Mouse (Mus musculus) hindbrain, embryonic 15.5 days (tissue): ENCODE measurements around the gene Pcdh7. TPM values are rescaled to one million over a fixed set of nuclear protein-coding genes. Genes with fewer than 3 reads are reported as not detected.

Experiments
- ATAC-seq: fragments of 200-750 bp; cut with Nextera tagmentation; 2 replicates; pipeline ENCODE4 v1.8.0; 2017; ENCODE audit warnings: low read depth, moderate number of reproducible peaks, moderate TSS enrichment; ENCODE audit not compliant: low FRiP score
- H3K27ac ChIP-seq: fragments of 300-500 bp; sonication (generic); replicated peaks from 2 replicates; pipeline ENCODE4 v1.5.1; 2015; ENCODE audit warnings: mild to moderate bottlenecking, inconsistent platforms
- H3K27me3 ChIP-seq: fragments of 300-500 bp; sonication (generic); 2 replicates; pipeline ENCODE4 v1.6.1; 2015; ENCODE audit warnings: control low read depth, inconsistent platforms
- H3K36me3 ChIP-seq: fragments of 300-500 bp; sonication (generic); 2 replicates; pipeline ENCODE4 v1.6.1; 2015; ENCODE audit warnings: control low read depth, inconsistent platforms
- H3K4me1 ChIP-seq: fragments of 300-500 bp; sonication (generic); replicated peaks from 2 replicates; pipeline ENCODE4 v1.6.1; 2015; ENCODE audit warnings: control low read depth, inconsistent platforms
- H3K4me2 ChIP-seq: fragments of 300-500 bp; sonication (generic); 2 replicates; pipeline ENCODE4 v1.6.1; 2015; ENCODE audit warnings: moderate library complexity, mild to moderate bottlenecking, inconsistent platforms
- H3K4me3 ChIP-seq: fragments of 300-500 bp; sonication (generic); 2 replicates; pipeline ENCODE4 v1.5.1; 2015; ENCODE audit warnings: mild to moderate bottlenecking, inconsistent platforms
- H3K9ac ChIP-seq: fragments of 300-500 bp; sonication (generic); 2 replicates; pipeline ENCODE4 v1.6.1; 2015; ENCODE audit warnings: inconsistent platforms
- H3K9me3 ChIP-seq: fragments of 300-500 bp; sonication (generic); 2 replicates; pipeline ENCODE4 v1.6.1; 2016; ENCODE audit warnings: control low read depth, inconsistent platforms
- WGBS: fragments of 180-500 bp; shearing (Covaris S2); methylation state at CpG from one replicate; pipeline ENCODE4 v1.1.7; 2015; 5-methylcytosine and 5-hydroxymethylcytosine counted together
- polyA plus RNA-seq: library from polyadenylated mRNA; unstranded; fragments of >200 nt; fragmentation: Nextera tagmentation; extraction: Ambion mirVana; gene quantifications from 2 replicates; pipeline ENCODE4 v1.2.1, GENCODE M21; 2015

Gene Pcdh7
- polyA plus RNA-seq, 1 experiment from 2014 or later: 24.6 TPM

DNA sequence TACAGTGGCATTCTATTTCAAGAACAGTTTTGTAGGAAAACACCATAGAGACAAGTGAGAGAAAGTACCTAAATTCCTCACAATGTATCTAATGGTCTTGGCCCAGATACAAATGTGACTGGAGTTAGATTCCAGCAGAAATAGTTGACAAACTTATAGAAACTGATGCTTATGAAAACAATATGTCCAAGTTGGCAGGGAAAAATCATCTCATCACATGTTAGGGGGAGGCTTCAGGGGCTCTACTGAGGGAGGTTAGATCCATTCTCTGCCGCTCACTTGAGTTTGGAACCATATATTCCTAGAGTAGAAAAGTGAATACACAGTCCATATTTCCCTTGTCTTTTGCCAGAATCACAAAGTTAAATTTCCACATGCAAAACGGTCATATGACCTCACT, 150.1 kb downstream of the Pcdh7 start:
- Histone ChIP-seq H3K27me3 (no peaks in the 10 kb centered on the region), H3K36me3 (no peaks in the 10 kb centered on the region), H3K9ac (no peak overlapping the region), H3K4me2 (no peak overlapping the region), H3K4me3 (no peak overlapping the region), H3K27ac (no peak overlapping the region), H3K4me1 (0 out of 2 replicates have a peak, but pooled peaks cover 3% of the 10 kb centered on the region), H3K9me3 (no peaks in the 10 kb centered on the region)
- no peak for ATAC-seq
- 80% methylated on average over 2 of the region's 2 CpGs for WGBS

DNA sequence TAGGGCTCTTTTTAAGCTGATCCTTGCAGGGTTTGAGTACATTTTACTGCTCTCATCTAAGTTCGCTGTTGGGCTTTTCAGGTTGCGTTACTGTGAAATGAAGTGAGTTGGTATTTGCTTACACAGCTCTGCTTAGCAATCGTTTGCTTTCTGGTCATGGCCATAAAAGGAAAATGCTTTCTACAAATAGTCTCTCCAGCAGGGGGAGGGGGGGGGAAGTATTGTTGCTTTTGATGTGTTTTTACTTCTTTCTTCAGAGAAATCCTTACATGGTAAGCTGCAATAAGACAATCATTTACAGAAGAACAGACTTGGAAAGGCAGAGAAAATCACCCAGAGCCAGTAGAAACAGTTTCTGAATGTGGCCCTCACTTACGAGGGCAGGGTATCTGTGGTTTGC, 150.9 kb downstream of the Pcdh7 start:
- Histone ChIP-seq H3K36me3 (no peaks in the 10 kb centered on the region), H3K27ac (no peak overlapping the region), H3K4me3 (no peak overlapping the region), H3K9ac (no peak overlapping the region), H3K4me2 (no peak overlapping the region), H3K27me3 (no peaks in the 10 kb centered on the region), H3K4me1 (0 out of 2 replicates have a peak, but pooled peaks cover 3% of the 10 kb centered on the region), H3K9me3 (no peaks in the 10 kb centered on the region)
- WGBS: 52% methylated on average over 4 of the region's 4 CpGs
- ATAC-seq: no peak

DNA sequence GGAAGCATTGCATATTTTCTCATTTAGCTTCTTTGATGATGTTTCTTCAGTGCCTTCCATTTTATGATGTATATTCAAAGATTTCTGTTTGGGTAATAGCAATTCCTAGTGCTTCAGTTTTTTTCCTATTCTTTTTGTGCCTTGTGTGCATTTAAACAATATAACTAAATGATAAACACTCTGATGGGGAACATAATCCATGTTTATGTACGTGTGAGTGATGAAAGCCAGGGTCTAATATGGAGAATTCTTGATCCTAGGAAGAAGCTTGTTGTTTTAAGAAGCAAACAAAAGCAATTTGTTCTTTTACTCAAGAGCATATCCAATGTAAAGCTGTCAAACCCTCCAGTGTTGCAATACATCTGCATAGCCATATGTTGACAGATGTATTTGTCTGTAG, 153.0 kb downstream of the Pcdh7 start:
- H3K27me3 ChIP-seq: no peaks in the 10 kb centered on the region
- no peaks in the 10 kb centered on the region for H3K9me3 ChIP-seq
- H3K4me1 ChIP-seq: 0 out of 2 replicates have a peak, but pooled peaks cover 3% of the 10 kb centered on the region
- H3K4me3 ChIP-seq: no peak overlapping the region
- no peak overlapping the region for H3K4me2 ChIP-seq
- 79% methylated on average over 1 of the region's 1 CpGs for WGBS
- no peaks in the 10 kb centered on the region for H3K36me3 ChIP-seq
- H3K27ac ChIP-seq: no peak overlapping the region
- no peak for ATAC-seq
- no peak overlapping the region for H3K9ac ChIP-seq

DNA sequence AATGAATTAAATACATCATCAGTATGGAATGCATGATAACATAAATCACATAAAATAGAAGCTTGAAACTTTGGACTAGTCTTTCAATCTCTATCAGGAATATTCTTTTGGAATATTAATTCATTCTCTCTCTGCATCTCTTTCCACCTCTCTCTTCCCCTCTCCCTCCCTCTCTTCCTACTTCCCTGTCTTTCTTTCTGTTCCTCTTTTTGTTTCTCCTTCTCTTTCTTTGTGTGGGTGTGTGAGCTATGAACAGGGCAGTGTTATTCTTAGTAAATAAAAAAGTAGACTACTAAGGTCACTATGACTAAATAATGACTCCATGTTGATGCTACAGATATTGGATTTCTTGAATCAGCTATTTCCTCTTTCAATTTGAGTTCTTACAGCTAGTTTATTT, 167.2 kb downstream of the Pcdh7 start:
- no peaks in the 10 kb centered on the region for H3K4me1 ChIP-seq
- no peak overlapping the region for H3K27ac ChIP-seq
- H3K4me2 ChIP-seq: no peak overlapping the region
- ATAC-seq: no peak
- no peak overlapping the region for H3K4me3 ChIP-seq
- no peaks in the 10 kb centered on the region for H3K9me3 ChIP-seq
- H3K36me3 ChIP-seq: no peaks in the 10 kb centered on the region
- H3K9ac ChIP-seq: no peak overlapping the region
- no peaks in the 10 kb centered on the region for H3K27me3 ChIP-seq

DNA sequence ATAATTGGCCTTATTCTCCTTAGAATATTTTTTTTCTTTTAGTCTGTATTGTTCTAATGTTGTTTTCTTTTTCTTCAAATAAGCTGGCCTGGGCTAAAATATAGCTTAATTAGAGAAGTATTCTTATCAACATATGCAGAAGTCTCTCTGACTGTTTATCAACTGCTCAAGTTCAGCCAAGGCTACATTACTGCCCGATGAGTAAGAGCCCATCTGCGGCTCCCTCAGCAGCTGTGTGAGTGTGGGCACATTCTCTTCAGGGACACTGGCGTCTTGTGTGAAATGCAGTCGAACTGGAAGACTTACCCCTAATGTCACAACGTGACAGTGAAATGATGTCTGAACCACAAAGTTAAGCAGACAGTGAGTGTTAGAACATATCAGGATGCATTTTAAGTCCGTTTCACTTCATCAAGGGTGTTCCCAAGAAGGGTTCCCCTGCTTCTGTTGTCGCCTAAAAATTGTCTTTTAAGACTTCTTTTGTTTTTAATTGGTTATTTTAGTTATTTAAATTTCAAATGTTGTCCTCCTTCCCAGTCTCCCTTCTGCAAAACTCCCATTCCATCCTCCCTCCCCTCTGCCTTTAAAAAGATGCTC, 181.3 kb downstream of the Pcdh7 start:
- H3K27me3 ChIP-seq: no peaks in the 10 kb centered on the region
- no peak overlapping the region for H3K4me3 ChIP-seq
- H3K4me1 ChIP-seq: no peaks in the 10 kb centered on the region
- no peaks in the 10 kb centered on the region for H3K9me3 ChIP-seq
- H3K36me3 ChIP-seq: no peaks in the 10 kb centered on the region
- no peak overlapping the region for H3K9ac ChIP-seq
- no peak for ATAC-seq
- 74% methylated on average over 7 of the region's 7 CpGs for WGBS
- H3K27ac ChIP-seq: no peak overlapping the region
- no peak overlapping the region for H3K4me2 ChIP-seq

DNA sequence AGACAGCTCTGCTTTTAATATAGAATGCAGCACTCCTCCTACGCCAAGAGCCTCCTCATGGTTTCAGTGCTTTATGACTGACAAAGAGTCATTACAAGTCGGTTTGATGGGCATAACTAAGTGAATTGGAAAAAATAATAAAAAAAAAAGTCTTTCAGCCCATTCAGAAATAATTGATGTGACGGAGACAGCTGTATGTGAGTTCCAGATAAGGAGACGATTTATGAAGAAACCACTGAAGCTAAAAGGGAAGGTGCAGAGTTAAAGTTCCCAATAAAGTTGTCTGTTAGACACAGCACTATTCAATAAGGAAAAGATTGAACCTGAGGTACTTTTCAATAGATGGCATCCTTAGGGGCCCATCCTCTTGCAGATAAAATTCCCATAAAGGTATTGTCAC, 189.5 kb downstream of the Pcdh7 start:
- Histone ChIP-seq H3K27ac (no peak overlapping the region), H3K9me3 (no peaks in the 10 kb centered on the region)
- 77% methylated on average over 4 of the region's 4 CpGs for WGBS

DNA sequence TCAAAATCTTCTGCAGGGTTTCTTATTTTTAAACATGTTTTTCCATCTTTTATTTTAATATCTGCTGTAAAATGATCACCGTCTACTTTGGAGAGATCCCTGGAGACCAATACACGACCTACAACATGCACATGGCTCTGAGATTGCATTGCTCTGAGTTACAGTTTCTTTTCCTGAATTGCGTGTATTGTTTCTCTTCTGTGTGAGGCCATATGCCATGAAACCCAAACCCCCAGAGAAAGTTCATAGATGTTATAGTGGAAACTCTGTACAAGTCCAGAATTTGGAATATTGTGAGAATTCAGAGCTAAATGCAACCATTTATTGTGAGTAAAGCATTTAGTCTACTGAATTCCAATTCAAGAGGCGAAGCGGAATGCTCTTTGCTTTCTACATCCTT, 203.4 kb downstream of the Pcdh7 start:
- H3K27ac ChIP-seq: no peak overlapping the region
- no peaks in the 10 kb centered on the region for H3K4me1 ChIP-seq
- no peaks in the 10 kb centered on the region for H3K9me3 ChIP-seq
- no peak overlapping the region for H3K9ac ChIP-seq
- WGBS: 77% methylated on average over 5 of the region's 5 CpGs
- H3K27me3 ChIP-seq: no peaks in the 10 kb centered on the region
- no peaks in the 10 kb centered on the region for H3K36me3 ChIP-seq
- H3K4me3 ChIP-seq: no peak overlapping the region
- ATAC-seq: no peak
- H3K4me2 ChIP-seq: no peak overlapping the region

More for the DNA sequence above, 189.5 kb downstream of the Pcdh7 start:
- H3K9ac ChIP-seq: no peak overlapping the region
- no peak for ATAC-seq
- no peak overlapping the region for H3K4me3 ChIP-seq
- H3K27me3 ChIP-seq: no peaks in the 10 kb centered on the region
- no peaks in the 10 kb centered on the region for H3K4me1 ChIP-seq
- no peak overlapping the region for H3K4me2 ChIP-seq
- H3K36me3 ChIP-seq: no peaks in the 10 kb centered on the region

DNA sequence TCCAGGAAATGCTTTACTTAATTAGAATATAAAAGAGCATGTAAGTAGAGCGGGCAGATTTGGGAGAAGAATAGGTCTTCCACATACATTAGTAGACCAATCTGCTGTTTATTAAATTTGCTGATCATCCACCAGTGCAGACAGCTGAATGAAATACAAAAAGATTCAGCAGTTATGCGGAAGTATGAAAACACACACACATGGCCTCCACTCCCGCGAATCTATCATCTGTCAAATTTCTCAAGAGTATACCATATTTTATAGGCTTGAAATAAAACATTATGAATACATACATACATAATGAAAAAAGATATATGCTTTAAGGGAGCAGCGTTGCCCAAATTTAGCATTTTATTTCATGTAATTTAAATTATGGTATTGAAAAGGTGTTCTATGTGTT, 213.6 kb downstream of the Pcdh7 start:
- Histone ChIP-seq H3K27ac (no peak overlapping the region), H3K4me3 (no peak overlapping the region), H3K4me1 (no peaks in the 10 kb centered on the region), H3K9me3 (no peaks in the 10 kb centered on the region), H3K36me3 (no peaks in the 10 kb centered on the region), H3K4me2 (no peak overlapping the region), H3K27me3 (no peaks in the 10 kb centered on the region), H3K9ac (no peak overlapping the region)
- ATAC-seq: no peak
- 83% methylated on average over 5 of the region's 5 CpGs for WGBS

DNA sequence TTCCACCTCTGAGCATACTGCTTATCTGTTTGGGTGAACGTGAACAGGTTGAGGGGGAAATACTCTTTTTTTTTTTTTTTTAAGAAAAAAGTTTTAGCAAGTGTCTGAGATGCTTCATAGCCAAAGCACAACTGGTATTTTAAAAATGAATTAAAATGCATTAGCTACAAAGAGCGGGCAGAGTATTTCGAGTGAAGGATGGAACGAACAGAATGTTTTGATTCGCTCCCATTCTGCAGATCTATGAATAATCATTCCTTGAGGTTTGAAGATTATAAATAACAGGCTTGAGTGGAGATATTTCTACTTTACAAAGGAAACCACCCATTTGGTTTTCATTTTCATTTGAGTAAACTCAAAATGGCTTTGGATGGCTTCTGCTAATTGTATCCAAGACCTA, 214.0 kb downstream of the Pcdh7 start:
- H3K9me3 ChIP-seq: no peaks in the 10 kb centered on the region
- H3K27ac ChIP-seq: no peak overlapping the region
- 92% methylated on average over 5 of the region's 5 CpGs for WGBS
- H3K4me1 ChIP-seq: no peaks in the 10 kb centered on the region
- ATAC-seq: no peak
- H3K27me3 ChIP-seq: no peaks in the 10 kb centered on the region
- H3K36me3 ChIP-seq: no peaks in the 10 kb centered on the region
- no peak overlapping the region for H3K4me3 ChIP-seq
- H3K9ac ChIP-seq: no peak overlapping the region
- H3K4me2 ChIP-seq: no peak overlapping the region

DNA sequence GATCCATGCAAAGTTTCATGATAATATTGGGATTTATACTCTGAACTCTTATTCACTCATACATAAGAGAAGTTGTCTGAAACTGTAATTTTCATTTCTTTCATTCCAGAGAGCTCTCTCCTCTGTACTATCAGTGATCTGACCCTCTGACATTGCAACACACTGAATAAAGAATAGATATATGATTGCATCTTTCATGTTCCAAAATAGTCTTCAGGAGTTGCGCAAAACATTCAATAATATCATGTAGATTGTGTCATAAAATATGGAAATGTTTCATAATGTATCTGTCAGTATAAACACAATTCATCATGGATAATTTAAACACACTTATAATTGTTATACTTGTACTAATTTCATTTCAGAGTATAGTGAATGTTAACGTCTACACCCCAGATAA, 216.9 kb downstream of the Pcdh7 start:
- no peak overlapping the region for H3K4me2 ChIP-seq
- no peaks in the 10 kb centered on the region for H3K4me1 ChIP-seq
- WGBS: 95% methylated on average over 2 of the region's 2 CpGs
- no peak for ATAC-seq
- H3K9ac ChIP-seq: no peak overlapping the region
- H3K9me3 ChIP-seq: no peaks in the 10 kb centered on the region
- H3K36me3 ChIP-seq: no peaks in the 10 kb centered on the region
- no peak overlapping the region for H3K4me3 ChIP-seq
- no peaks in the 10 kb centered on the region for H3K27me3 ChIP-seq
- H3K27ac ChIP-seq: no peak overlapping the region

DNA sequence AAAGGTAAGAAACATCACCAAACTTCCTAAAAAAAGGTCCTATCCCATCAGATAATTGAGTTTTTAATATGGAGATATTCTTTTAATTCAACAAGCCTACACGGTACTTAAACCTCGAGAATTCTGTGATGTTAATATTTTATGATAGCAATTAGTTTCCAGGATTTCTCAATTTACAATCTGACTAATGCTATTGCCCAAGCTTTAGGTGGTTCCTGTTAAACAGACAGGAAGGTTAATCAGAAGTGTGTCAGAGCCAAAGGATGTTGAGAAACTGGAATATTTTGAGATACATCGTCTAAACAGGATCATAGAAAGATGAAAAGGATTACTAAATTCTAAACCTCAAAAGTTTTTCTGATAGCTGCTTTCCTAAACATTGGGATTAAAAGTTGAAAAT, 222.7 kb downstream of the Pcdh7 start:
- H3K9me3 ChIP-seq: no peaks in the 10 kb centered on the region
- 84% methylated on average over 3 of the region's 3 CpGs for WGBS
- no peak overlapping the region for H3K9ac ChIP-seq
- no peak overlapping the region for H3K4me2 ChIP-seq
- no peaks in the 10 kb centered on the region for H3K36me3 ChIP-seq
- H3K4me1 ChIP-seq: peaks cover 2% of the 10 kb centered on the region; the same call in 1 of the 2 replicates
- no peaks in the 10 kb centered on the region for H3K27me3 ChIP-seq
- no peak for ATAC-seq
- no peak overlapping the region for H3K27ac ChIP-seq
- H3K4me3 ChIP-seq: no peak overlapping the region

DNA sequence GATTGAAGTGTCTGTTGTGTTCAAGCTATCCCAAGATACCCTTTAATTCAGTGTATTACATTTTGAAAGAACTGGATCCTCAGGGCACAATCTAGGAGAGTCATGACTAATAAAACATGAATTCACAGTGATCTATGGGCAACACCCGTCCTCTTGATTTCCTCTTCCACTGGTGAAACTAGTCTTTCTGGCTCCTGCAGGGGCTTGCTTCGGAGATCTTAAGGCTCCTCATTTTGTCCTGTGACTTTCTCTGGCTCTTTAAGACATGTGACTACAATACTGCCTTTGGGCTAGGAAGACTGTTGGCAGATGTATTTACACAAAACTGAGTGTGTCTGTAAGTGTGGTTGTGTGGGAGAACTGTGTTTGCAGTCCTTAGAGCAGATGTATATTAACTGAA, 225.4 kb downstream of the Pcdh7 start:
- Histone ChIP-seq H3K9ac (no peak overlapping the region), H3K36me3 (no peaks in the 10 kb centered on the region), H3K4me2 (no peak overlapping the region), H3K27me3 (no peaks in the 10 kb centered on the region), H3K4me3 (no peak overlapping the region), H3K9me3 (no peaks in the 10 kb centered on the region), H3K4me1 (peaks cover 4% of the 10 kb centered on the region; the same call in 1 of the 2 replicates), H3K27ac (no peak overlapping the region)
- 87% methylated on average over 2 of the region's 2 CpGs for WGBS
- no peak for ATAC-seq

DNA sequence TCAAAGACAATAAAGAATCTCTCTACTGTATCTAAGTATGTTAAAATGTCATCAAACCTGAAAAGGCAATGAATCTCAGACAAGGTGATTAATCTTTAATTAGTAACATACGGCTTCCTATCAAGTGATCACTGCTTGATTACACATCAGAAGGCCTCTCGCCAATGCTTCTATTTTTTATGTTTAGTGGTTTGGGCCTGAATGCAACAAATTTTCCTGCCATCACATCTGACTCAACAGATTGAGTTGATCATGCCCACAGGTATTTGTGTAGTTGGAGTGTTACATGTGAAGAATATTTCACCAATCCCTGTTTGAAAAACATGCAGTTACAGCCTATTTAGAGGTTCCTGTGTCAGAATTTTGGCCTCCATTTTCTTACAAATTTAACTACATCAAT, 225.8 kb downstream of the Pcdh7 start:
- H3K27me3 ChIP-seq: no peaks in the 10 kb centered on the region
- no peak overlapping the region for H3K9ac ChIP-seq
- no peak overlapping the region for H3K4me2 ChIP-seq
- H3K36me3 ChIP-seq: no peaks in the 10 kb centered on the region
- H3K27ac ChIP-seq: no peak overlapping the region
- no peak for ATAC-seq
- H3K4me1 ChIP-seq: peaks cover 4% of the 10 kb centered on the region; the same call in 1 of the 2 replicates
- H3K9me3 ChIP-seq: no peaks in the 10 kb centered on the region
- H3K4me3 ChIP-seq: no peak overlapping the region
- 71% methylated on average over 2 of the region's 2 CpGs for WGBS
